11 mouse cellular contexts compared by ENCODE assay signal in genomic region chr11:88607725-88608383, GRCm38 (mm10).
A peak's percentile ranks its signal among the peaks of the same experiment; 100 is the strongest.
DNase-seq lines count a peak whose midpoint lies in the region; ATAC-seq and TF ChIP-seq lines count a peak whose summit lies in the region.
"Had no signal": no experiment of that assay in that cellular context is flagged by ENCODE, and none has a peak within 500 bp of the region (broad histone marks: within the 10 kb centered on the region; RNA-seq: fewer than 3 reads in every experiment).

No protein-coding gene starts in this region.

- WGBS in forebrain, embryonic 10.5 days = 81% methylated on average over 12 of the region's 12 CpGs

- H3K4me3 ChIP-seq in layer of hippocampus, adult 2 months = no peak overlapping the region
- no peak overlapping the region for H3K4me3 ChIP-seq in forebrain, embryonic 10.5 days
- H3K4me3 ChIP-seq in gastrocnemius, adult 2 months = no peak overlapping the region

- peaks cover 65% of the 10 kb centered on the region for H3K4me1 ChIP-seq in forebrain, embryonic 10.5 days

- H3K36me3 ChIP-seq in forebrain, embryonic 10.5 days (replicated peaks) = peaks cover 81% of the 10 kb centered on the region

- no peak for ATAC-seq in inflammation-experienced regulatory T-cells, adult 6 months

- H3K27ac ChIP-seq in layer of hippocampus, adult 2 months = peak overlapping the region; percentile 78; the same call in 1 of the 2 replicates
- peak overlapping the region; percentile 60; the same call in 1 of the 2 replicates for H3K27ac ChIP-seq in forebrain, embryonic 10.5 days
- H3K27ac ChIP-seq in gastrocnemius, adult 2 months = no peak overlapping the region
- H3K27ac ChIP-seq: macrophage had no signal

- DNase-seq in layer of hippocampus, adult 2 months (ENCODE audit: low spot score in 2 of 2) = peak in 1 of 2 experiments; percentile 56
- DNase-seq in layer of hippocampus, adult 9-10 months (ENCODE audit: low spot score) = no peak
- peak; percentile 47 for DNase-seq in Muller cell, postnatal 12 days (ENCODE audit: inconsistent ontology term)
- no peak for DNase-seq in forebrain, embryonic 10.5 days (ENCODE audit: extremely low spot score, low spot score)
- DNase-seq in lung, postnatal 10 days = peak; percentile 65
- DNase-seq in gastrocnemius, adult 2 months = no peak
- DNase-seq in spleen, postnatal 4 days (ENCODE audit: low spot score in 2 of 2) = no peak
- DNase-seq: kidney, postnatal 25 days; thymus, postnatal 14 days had no signal

- TF ChIP-seq CTCF in layer of hippocampus, adult 2 months (conservative IDR thresholded peaks at IDR 0.05) = no peak
- no peak for TF ChIP-seq CTCF in gastrocnemius, adult 2 months (IDR thresholded peaks at IDR 0.05)

- intact Hi-C loops in gastrocnemius, adult 2 months (cut with DNase I) = no loop called here

- H3K27me3 ChIP-seq in forebrain, embryonic 10.5 days (ENCODE audit: poor library complexity, severe bottlenecking) = no peaks in the 10 kb centered on the region

- no peaks in the 10 kb centered on the region for H3K9me3 ChIP-seq in forebrain, embryonic 10.5 days

Comparison
In these comparisons a context has a peak if more than half of its experiments do, and no peak if none do; other contexts are left out.
1. DNase-seq: peak in Muller cell, postnatal 12 days (single experiment) and lung, postnatal 10 days (single experiment); none in layer of hippocampus, adult 9-10 months (single experiment), forebrain, embryonic 10.5 days (single experiment), gastrocnemius, adult 2 months (single experiment) and spleen, postnatal 4 days (0 of 2).